Mouse (Mus musculus): Measurements from ENCODE around the gene Ang4.

GRCm38 (mm10) chr14:51773490-51773889 lies at the start of gene Ang4:
- no peak for TF ChIP-seq CTCF (conservative IDR thresholded peaks at IDR 0.05; ENCODE audit: low read length)
- TF ChIP-seq POU5F1 (IDR thresholded peaks at IDR 0.05; ENCODE audit: borderline replicate concordance, low read length), result no peak

Data from E14TG2a.4 (cell line).